Mouse (Mus musculus): ENCODE measurements at regions not wholly inside any gene's neighbourhood (a gene's known extent, or its start where the extent isn't known, plus 50 kb on each side); places are given as distances from the start of the nearest gene placed in this dataset.

GRCm38 (mm10) chr16:55537548-55537947, 239.8 kb upstream of the Zpld1 start:
- H3K27me3 ChIP-seq (ENCODE audit: control insufficient read depth, insufficient read depth, low read length) = no peaks in the 10 kb centered on the region
- no peak for DNase-seq (ENCODE audit: low spot score)

GRCm38 (mm10) chr16:55532686-55533085, 234.9 kb upstream of the Zpld1 start:
- Histone ChIP-seq H3K9me3 (ENCODE audit: control insufficient read depth, low read length) (no peaks in the 10 kb centered on the region), H3K4me3 (ENCODE audit: low read depth, low read length) (no peak overlapping the region), H3K4me1 (ENCODE audit: control insufficient read depth, insufficient read depth, low read length) (no peaks in the 10 kb centered on the region), H3K36me3 (ENCODE audit: control insufficient read depth, insufficient read depth, low read length) (no peaks in the 10 kb centered on the region), H3K4me2 (ENCODE audit: low read depth, severe bottlenecking) (no peak overlapping the region), H3K9ac (ENCODE audit: low read length) (no peak overlapping the region), H3K27ac (replicated peaks; ENCODE audit: low read depth, low read length) (no peak overlapping the region), H3K27me3 (ENCODE audit: control insufficient read depth, insufficient read depth, low read length) (no peaks in the 10 kb centered on the region)
- ATAC-seq (ENCODE audit: insufficient number of reproducible peaks, low FRiP score, low TSS enrichment, low read depth) (no peak), DNase-seq (ENCODE audit: low spot score) (no peak)
- WGBS = 89% methylated on average over 3 of the region's 3 CpGs

More at GRCm38 (mm10) chr16:55537548-55537947, 239.8 kb upstream of the Zpld1 start:
- H3K36me3 ChIP-seq (ENCODE audit: control insufficient read depth, insufficient read depth, low read length) = no peaks in the 10 kb centered on the region
- H3K4me2 ChIP-seq (ENCODE audit: low read depth, severe bottlenecking) = no peak overlapping the region
- H3K9me3 ChIP-seq (ENCODE audit: control insufficient read depth, low read length) = no peaks in the 10 kb centered on the region
- no peaks in the 10 kb centered on the region for H3K4me1 ChIP-seq (ENCODE audit: control insufficient read depth, insufficient read depth, low read length)
- H3K9ac ChIP-seq (ENCODE audit: low read length) = no peak overlapping the region
- 86% methylated on average over 5 of the region's 5 CpGs for WGBS
- no peak overlapping the region for H3K27ac ChIP-seq (replicated peaks; ENCODE audit: low read depth, low read length)
- ATAC-seq (ENCODE audit: insufficient number of reproducible peaks, low FRiP score, low TSS enrichment, low read depth) = no peak
- H3K4me3 ChIP-seq (ENCODE audit: low read depth, low read length) = no peak overlapping the region

- Histone ChIP-seq H3K27me3 (ENCODE audit: control insufficient read depth, insufficient read depth, low read length) (no peaks in the 10 kb centered on the region), H3K9ac (ENCODE audit: low read length) (no peak overlapping the region)
- no peak for ATAC-seq (ENCODE audit: insufficient number of reproducible peaks, low FRiP score, low TSS enrichment, low read depth)
These were observed 233.1 kb upstream of the Zpld1 start for GRCm38 (mm10) chr16:55530844-55531243.

GRCm38 (mm10) chr16:55527680-55528079, 229.9 kb upstream of the Zpld1 start:
- no peak overlapping the region for H3K4me2 ChIP-seq (ENCODE audit: low read depth, severe bottlenecking)
- no peak overlapping the region for H3K9ac ChIP-seq (ENCODE audit: low read length)
- H3K4me3 ChIP-seq (ENCODE audit: low read depth, low read length) = no peak overlapping the region
- 89% methylated on average over 5 of the region's 5 CpGs for WGBS
- no peak overlapping the region for H3K27ac ChIP-seq (replicated peaks; ENCODE audit: low read depth, low read length)
- no peaks in the 10 kb centered on the region for H3K9me3 ChIP-seq (ENCODE audit: control insufficient read depth, low read length)
- H3K27me3 ChIP-seq (ENCODE audit: control insufficient read depth, insufficient read depth, low read length) = no peaks in the 10 kb centered on the region
- ATAC-seq (ENCODE audit: insufficient number of reproducible peaks, low FRiP score, low TSS enrichment, low read depth) (no peak), DNase-seq (ENCODE audit: low spot score) (no peak)
- no peaks in the 10 kb centered on the region for H3K4me1 ChIP-seq (ENCODE audit: control insufficient read depth, insufficient read depth, low read length)
- no peaks in the 10 kb centered on the region for H3K36me3 ChIP-seq (ENCODE audit: control insufficient read depth, insufficient read depth, low read length)

More at GRCm38 (mm10) chr16:55530844-55531243, 233.1 kb upstream of the Zpld1 start:
- Histone ChIP-seq H3K4me3 (ENCODE audit: low read depth, low read length) (no peak overlapping the region), H3K36me3 (ENCODE audit: control insufficient read depth, insufficient read depth, low read length) (no peaks in the 10 kb centered on the region), H3K27ac (replicated peaks; ENCODE audit: low read depth, low read length) (no peak overlapping the region), H3K4me1 (ENCODE audit: control insufficient read depth, insufficient read depth, low read length) (no peaks in the 10 kb centered on the region), H3K4me2 (ENCODE audit: low read depth, severe bottlenecking) (no peak overlapping the region), H3K9me3 (ENCODE audit: control insufficient read depth, low read length) (no peaks in the 10 kb centered on the region)
- DNase-seq (ENCODE audit: low spot score) = no peak

- Histone ChIP-seq H3K4me3 (ENCODE audit: low read depth, low read length) (no peak overlapping the region), H3K36me3 (ENCODE audit: control insufficient read depth, insufficient read depth, low read length) (no peaks in the 10 kb centered on the region), H3K27ac (replicated peaks; ENCODE audit: low read depth, low read length) (no peak overlapping the region), H3K27me3 (ENCODE audit: control insufficient read depth, insufficient read depth, low read length) (no peaks in the 10 kb centered on the region), H3K9me3 (ENCODE audit: control insufficient read depth, low read length) (no peaks in the 10 kb centered on the region), H3K4me2 (ENCODE audit: low read depth, severe bottlenecking) (no peak overlapping the region), H3K9ac (ENCODE audit: low read length) (no peak overlapping the region), H3K4me1 (ENCODE audit: control insufficient read depth, insufficient read depth, low read length) (no peaks in the 10 kb centered on the region)
- ATAC-seq (ENCODE audit: insufficient number of reproducible peaks, low FRiP score, low TSS enrichment, low read depth) (no peak), DNase-seq (ENCODE audit: low spot score) (no peak)
- 80% methylated on average over 5 of the region's 5 CpGs for WGBS
These were observed 228.6 kb upstream of the Zpld1 start for GRCm38 (mm10) chr16:55526230-55526842.

GRCm38 (mm10) chr16:55523264-55523663, 225.5 kb upstream of the Zpld1 start:
- Histone ChIP-seq H3K9ac (ENCODE audit: low read length) (no peak overlapping the region), H3K4me1 (ENCODE audit: control insufficient read depth, insufficient read depth, low read length) (no peaks in the 10 kb centered on the region), H3K27me3 (ENCODE audit: control insufficient read depth, insufficient read depth, low read length) (no peaks in the 10 kb centered on the region), H3K4me2 (ENCODE audit: low read depth, severe bottlenecking) (no peak overlapping the region), H3K9me3 (ENCODE audit: control insufficient read depth, low read length) (no peaks in the 10 kb centered on the region), H3K36me3 (ENCODE audit: control insufficient read depth, insufficient read depth, low read length) (no peaks in the 10 kb centered on the region), H3K4me3 (ENCODE audit: low read depth, low read length) (no peak overlapping the region), H3K27ac (replicated peaks; ENCODE audit: low read depth, low read length) (no peak overlapping the region)
- ATAC-seq (ENCODE audit: insufficient number of reproducible peaks, low FRiP score, low TSS enrichment, low read depth) (no peak), DNase-seq (ENCODE audit: low spot score) (no peak)
- WGBS = 90% methylated on average over 1 of the region's 1 CpGs

GRCm38 (mm10) chr16:55522283-55522682, 224.5 kb upstream of the Zpld1 start:
- WGBS = 96% methylated on average over 1 of the region's 1 CpGs
- no peaks in the 10 kb centered on the region for H3K27me3 ChIP-seq (ENCODE audit: control insufficient read depth, insufficient read depth, low read length)

GRCm38 (mm10) chr16:55521421-55521971, 223.7 kb upstream of the Zpld1 start:
- ATAC-seq (ENCODE audit: insufficient number of reproducible peaks, low FRiP score, low TSS enrichment, low read depth) (no peak), DNase-seq (ENCODE audit: low spot score) (no peak)
- H3K27me3 ChIP-seq (ENCODE audit: control insufficient read depth, insufficient read depth, low read length) = no peaks in the 10 kb centered on the region
- H3K27ac ChIP-seq (replicated peaks; ENCODE audit: low read depth, low read length) = no peak overlapping the region
- no peak overlapping the region for H3K4me2 ChIP-seq (ENCODE audit: low read depth, severe bottlenecking)
- H3K4me3 ChIP-seq (ENCODE audit: low read depth, low read length) = no peak overlapping the region
- H3K4me1 ChIP-seq (ENCODE audit: control insufficient read depth, insufficient read depth, low read length) = no peaks in the 10 kb centered on the region
- no peaks in the 10 kb centered on the region for H3K36me3 ChIP-seq (ENCODE audit: control insufficient read depth, insufficient read depth, low read length)
- H3K9me3 ChIP-seq (ENCODE audit: control insufficient read depth, low read length) = no peaks in the 10 kb centered on the region
- no peak overlapping the region for H3K9ac ChIP-seq (ENCODE audit: low read length)
- WGBS = 97% methylated on average over 6 of the region's 6 CpGs

More at GRCm38 (mm10) chr16:55522283-55522682, 224.5 kb upstream of the Zpld1 start:
- DNase-seq (ENCODE audit: low spot score) = no peak
- Histone ChIP-seq H3K27ac (replicated peaks; ENCODE audit: low read depth, low read length) (no peak overlapping the region), H3K9me3 (ENCODE audit: control insufficient read depth, low read length) (no peaks in the 10 kb centered on the region), H3K4me1 (ENCODE audit: control insufficient read depth, insufficient read depth, low read length) (no peaks in the 10 kb centered on the region), H3K36me3 (ENCODE audit: control insufficient read depth, insufficient read depth, low read length) (no peaks in the 10 kb centered on the region), H3K9ac (ENCODE audit: low read length) (no peak overlapping the region), H3K4me2 (ENCODE audit: low read depth, severe bottlenecking) (no peak overlapping the region), H3K4me3 (ENCODE audit: low read depth, low read length) (no peak overlapping the region)
- no peak for ATAC-seq (ENCODE audit: insufficient number of reproducible peaks, low FRiP score, low TSS enrichment, low read depth)

GRCm38 (mm10) chr16:55520077-55520476, 222.3 kb upstream of the Zpld1 start:
- Histone ChIP-seq H3K4me3 (ENCODE audit: low read depth, low read length) (no peak overlapping the region), H3K36me3 (ENCODE audit: control insufficient read depth, insufficient read depth, low read length) (no peaks in the 10 kb centered on the region), H3K9ac (ENCODE audit: low read length) (no peak overlapping the region), H3K27ac (replicated peaks; ENCODE audit: low read depth, low read length) (no peak overlapping the region), H3K4me2 (ENCODE audit: low read depth, severe bottlenecking) (no peak overlapping the region), H3K9me3 (ENCODE audit: control insufficient read depth, low read length) (no peaks in the 10 kb centered on the region), H3K4me1 (ENCODE audit: control insufficient read depth, insufficient read depth, low read length) (no peaks in the 10 kb centered on the region), H3K27me3 (ENCODE audit: control insufficient read depth, insufficient read depth, low read length) (no peaks in the 10 kb centered on the region)
- no peak for ATAC-seq (ENCODE audit: insufficient number of reproducible peaks, low FRiP score, low TSS enrichment, low read depth)
- no peak for DNase-seq (ENCODE audit: low spot score)
- 81% methylated on average over 6 of the region's 6 CpGs for WGBS

All from limb, embryonic 11.5 days (tissue).